Mouse (Mus musculus): ENCODE measurements at regions not wholly inside any gene's neighbourhood (a gene's known extent, or its start where the extent isn't known, plus 50 kb on each side); places are given as distances from the start of the nearest gene placed in this dataset.

DNA sequence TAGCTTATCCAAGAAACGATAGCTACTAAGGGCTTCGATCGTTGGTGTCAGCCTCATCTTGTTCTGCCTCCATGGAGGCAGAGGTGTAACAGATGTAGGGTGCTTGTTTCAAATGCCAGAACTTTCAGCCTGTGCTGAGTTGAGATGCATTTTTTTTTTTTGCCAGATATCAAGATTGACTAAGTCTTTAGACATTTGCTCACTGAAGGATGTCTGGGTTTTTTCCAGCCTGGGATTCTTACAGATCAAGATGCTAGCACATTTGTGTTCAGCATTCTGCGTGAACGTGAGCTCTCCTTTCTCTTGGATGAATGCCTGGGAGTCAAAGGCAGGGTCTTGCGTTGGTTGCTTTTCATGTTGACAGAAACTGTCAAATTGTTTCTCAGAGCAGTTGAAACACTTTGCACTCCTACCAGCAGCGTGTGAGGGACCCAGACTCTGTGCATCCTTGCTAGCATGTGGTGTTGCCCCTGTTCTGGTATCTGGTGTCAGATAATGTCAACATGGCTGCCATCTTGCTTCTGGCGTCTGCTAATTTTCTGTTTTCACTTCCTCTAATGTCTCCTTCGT lies 114.4 kb upstream of the Arl4c start:
- no peak overlapping the region for H3K27ac ChIP-seq (replicated peaks)
- no peaks in the 10 kb centered on the region for H3K9me3 ChIP-seq (replicated peaks)
- H3K4me1 ChIP-seq = peaks cover 19% of the 10 kb centered on the region
- no peaks in the 10 kb centered on the region for H3K27me3 ChIP-seq (ENCODE audit: low read depth, poor library complexity, severe bottlenecking)
- WGBS = 93% methylated on average over 9 of the region's 9 CpGs
- no peak overlapping the region for H3K4me3 ChIP-seq
- DNase-seq (ENCODE audit: low spot score) = no peak
- H3K36me3 ChIP-seq = no peaks in the 10 kb centered on the region

DNA sequence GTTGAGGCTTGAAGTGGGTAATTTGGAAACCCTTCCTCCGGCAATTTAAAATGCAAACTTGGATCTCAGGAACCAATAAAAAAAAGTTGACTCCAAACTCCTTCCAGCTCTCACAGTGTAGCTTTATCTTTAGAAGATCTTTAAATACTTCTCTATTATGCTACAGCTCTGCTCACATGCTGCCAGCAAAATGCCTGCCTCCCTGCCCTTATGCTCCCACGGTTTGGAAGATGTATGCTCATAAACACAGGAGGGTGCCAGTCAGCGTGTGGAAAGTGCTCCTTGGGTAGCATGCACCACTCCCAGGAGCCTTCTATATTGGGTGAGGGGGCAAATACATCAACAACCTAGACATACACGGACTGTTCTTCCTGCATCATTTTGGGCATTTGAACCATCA lies 123.2 kb upstream of the Arl4c start:
- H3K4me3 ChIP-seq = no peak overlapping the region
- no peak for DNase-seq (ENCODE audit: low spot score)
- WGBS = 89% methylated on average over 4 of the region's 4 CpGs
- H3K36me3 ChIP-seq = no peaks in the 10 kb centered on the region
- no peaks in the 10 kb centered on the region for H3K27me3 ChIP-seq (ENCODE audit: low read depth, poor library complexity, severe bottlenecking)
- no peaks in the 10 kb centered on the region for H3K4me1 ChIP-seq
- no peak overlapping the region for H3K27ac ChIP-seq (replicated peaks)
- H3K9me3 ChIP-seq (replicated peaks) = no peaks in the 10 kb centered on the region

DNA sequence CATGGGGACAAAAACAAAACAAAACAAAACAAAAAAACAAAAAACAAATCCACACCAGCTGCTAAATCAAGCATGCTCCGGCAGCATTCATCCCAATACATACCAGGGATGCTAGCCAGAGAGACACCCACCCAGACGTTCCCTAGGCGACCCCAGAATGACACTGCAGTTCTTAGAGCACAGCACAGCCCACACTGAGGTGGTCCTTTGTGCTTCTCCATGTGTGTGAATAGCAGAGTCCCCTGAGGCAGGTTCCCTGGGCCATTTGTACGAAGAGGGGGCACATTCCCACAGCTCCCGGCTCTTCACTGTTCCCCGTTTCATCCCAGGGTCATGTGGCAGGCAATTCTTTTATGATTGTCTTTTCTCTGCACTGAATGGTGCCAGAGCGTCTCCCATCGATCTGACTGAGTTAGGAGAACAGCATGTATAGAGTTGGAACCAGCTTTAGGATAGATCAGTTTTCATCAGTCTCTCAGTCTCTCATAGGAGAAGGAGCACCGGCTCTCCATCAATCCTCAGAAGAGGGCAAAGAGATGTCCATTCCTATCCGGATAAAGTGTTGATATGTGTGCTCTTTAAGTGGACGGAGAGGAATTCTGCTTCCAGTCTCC lies 136.7 kb upstream of the Arl4c start:
- no peaks in the 10 kb centered on the region for H3K27me3 ChIP-seq (ENCODE audit: low read depth, poor library complexity, severe bottlenecking)
- H3K27ac ChIP-seq (replicated peaks) = peak overlapping the region; percentile 90
- peaks cover 4% of the 10 kb centered on the region for H3K9me3 ChIP-seq (replicated peaks)
- peaks cover 33% of the 10 kb centered on the region for H3K4me1 ChIP-seq
- DNase-seq (ENCODE audit: low spot score) = peak; percentile 56
- no peaks in the 10 kb centered on the region for H3K36me3 ChIP-seq
- 29% methylated on average over 11 of the region's 11 CpGs for WGBS
- H3K4me3 ChIP-seq = no peak overlapping the region

DNA sequence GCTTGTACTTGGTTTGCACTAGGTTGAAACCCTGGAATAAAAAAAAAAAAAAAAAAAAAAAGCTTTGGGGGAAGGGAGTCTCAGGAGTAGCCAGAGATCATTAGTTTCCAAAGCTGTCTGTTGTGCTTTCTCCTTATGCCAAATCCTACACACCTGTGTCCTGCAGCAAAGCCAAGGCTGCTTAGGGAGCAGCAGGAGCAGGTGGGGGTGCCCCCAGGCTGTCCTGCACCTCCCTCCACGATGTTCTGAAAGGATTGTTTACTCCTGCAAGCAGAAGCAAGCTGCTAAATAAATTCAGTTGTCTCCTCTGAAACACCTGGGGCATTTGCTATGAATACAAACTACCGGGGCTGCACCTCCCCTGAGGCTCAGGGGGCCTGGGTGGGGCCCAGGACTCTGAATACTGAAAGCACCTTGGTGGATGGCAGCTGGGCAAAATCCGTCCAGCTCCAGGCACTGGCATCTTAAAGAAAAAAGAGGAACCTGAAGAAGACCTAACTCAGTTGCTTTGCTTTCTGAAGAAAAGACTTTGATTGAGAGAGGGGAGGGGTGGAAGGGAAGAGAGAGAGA lies 137.5 kb upstream of the Arl4c start:
- peaks cover 6% of the 10 kb centered on the region for H3K9me3 ChIP-seq (replicated peaks)
- no peak for DNase-seq (ENCODE audit: low spot score)
- 11% methylated on average over 3 of the region's 3 CpGs for WGBS
- H3K4me3 ChIP-seq = no peak overlapping the region
- H3K4me1 ChIP-seq = peaks cover 33% of the 10 kb centered on the region
- peak overlapping the region; percentile 90 for H3K27ac ChIP-seq (replicated peaks)
- no peaks in the 10 kb centered on the region for H3K27me3 ChIP-seq (ENCODE audit: low read depth, poor library complexity, severe bottlenecking)
- no peaks in the 10 kb centered on the region for H3K36me3 ChIP-seq

DNA sequence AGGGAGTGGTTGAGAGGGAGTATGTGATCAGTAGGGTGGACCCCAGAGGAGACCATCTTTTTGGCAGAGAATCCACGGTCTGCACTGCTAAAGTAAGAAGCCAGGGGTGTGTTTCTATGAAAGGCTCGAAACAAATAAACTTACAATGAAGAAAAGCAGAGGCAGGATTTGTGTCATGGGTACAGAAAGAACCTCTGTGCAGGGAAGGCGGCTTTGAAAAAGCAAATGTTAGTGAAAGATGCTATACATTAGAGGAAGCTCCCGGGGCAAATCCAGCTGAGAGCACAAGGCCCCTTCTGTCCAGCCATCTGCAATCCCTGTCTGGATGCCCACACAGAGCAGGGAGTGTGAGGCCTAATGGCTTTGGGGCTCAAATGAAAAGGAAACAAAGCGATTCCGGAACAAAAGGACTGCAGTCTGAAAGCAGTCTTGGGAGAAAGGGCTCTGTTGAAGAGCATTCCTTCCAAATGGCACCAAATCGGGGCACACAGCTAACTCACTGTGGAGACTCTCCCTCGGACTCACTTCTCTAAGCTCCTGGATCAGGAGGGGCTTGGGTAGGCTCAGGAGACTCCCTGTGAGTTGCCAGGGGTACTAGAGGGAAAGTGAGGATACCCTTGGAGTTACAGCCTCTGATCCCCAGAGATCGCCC lies 138.1 kb upstream of the Arl4c start:
- H3K4me1 ChIP-seq = peaks cover 33% of the 10 kb centered on the region
- no peaks in the 10 kb centered on the region for H3K27me3 ChIP-seq (ENCODE audit: low read depth, poor library complexity, severe bottlenecking)
- H3K4me3 ChIP-seq = no peak overlapping the region
- no peaks in the 10 kb centered on the region for H3K36me3 ChIP-seq
- 21% methylated on average over 9 of the region's 9 CpGs for WGBS
- peak overlapping the region; percentile 90 for H3K27ac ChIP-seq (replicated peaks)
- peaks cover 6% of the 10 kb centered on the region for H3K9me3 ChIP-seq (replicated peaks)
- DNase-seq (ENCODE audit: low spot score) = peak; percentile 56

DNA sequence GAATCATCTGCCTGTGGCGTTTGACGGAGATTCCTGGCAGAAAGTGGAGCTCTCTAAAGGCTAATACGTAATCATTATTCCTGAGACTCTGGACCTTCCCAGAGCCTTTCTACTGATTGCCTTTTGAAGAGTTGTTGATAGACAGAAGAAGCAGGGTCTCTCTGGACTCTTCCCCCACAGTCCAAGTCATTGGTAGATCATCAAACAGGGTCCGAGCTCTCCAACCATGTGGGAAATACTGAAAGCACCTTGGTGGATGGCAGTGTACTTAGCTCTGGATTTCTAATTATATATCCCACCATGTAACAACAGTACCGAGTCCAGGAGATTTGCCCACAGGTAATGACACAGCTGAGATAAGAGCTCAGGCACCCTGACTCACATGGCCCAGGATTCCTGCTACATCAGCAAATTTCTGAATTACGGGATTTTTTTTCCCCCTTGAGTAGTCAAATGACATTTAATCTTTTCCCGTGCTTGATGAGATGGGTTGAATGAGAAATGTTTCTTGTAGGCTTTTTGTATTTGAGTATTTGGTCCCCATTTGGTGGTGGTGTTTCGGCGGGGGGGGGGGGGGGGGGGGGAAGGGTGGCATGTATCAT lies 139.1 kb upstream of the Arl4c start:
- no peak overlapping the region for H3K4me3 ChIP-seq
- H3K27me3 ChIP-seq (ENCODE audit: low read depth, poor library complexity, severe bottlenecking) = no peaks in the 10 kb centered on the region
- peak overlapping the region; percentile 90 for H3K27ac ChIP-seq (replicated peaks)
- no peaks in the 10 kb centered on the region for H3K36me3 ChIP-seq
- WGBS = 83% methylated on average over 9 of the region's 9 CpGs
- no peak for DNase-seq (ENCODE audit: low spot score)
- peaks cover 6% of the 10 kb centered on the region for H3K9me3 ChIP-seq (replicated peaks)
- H3K4me1 ChIP-seq = peaks cover 33% of the 10 kb centered on the region

DNA sequence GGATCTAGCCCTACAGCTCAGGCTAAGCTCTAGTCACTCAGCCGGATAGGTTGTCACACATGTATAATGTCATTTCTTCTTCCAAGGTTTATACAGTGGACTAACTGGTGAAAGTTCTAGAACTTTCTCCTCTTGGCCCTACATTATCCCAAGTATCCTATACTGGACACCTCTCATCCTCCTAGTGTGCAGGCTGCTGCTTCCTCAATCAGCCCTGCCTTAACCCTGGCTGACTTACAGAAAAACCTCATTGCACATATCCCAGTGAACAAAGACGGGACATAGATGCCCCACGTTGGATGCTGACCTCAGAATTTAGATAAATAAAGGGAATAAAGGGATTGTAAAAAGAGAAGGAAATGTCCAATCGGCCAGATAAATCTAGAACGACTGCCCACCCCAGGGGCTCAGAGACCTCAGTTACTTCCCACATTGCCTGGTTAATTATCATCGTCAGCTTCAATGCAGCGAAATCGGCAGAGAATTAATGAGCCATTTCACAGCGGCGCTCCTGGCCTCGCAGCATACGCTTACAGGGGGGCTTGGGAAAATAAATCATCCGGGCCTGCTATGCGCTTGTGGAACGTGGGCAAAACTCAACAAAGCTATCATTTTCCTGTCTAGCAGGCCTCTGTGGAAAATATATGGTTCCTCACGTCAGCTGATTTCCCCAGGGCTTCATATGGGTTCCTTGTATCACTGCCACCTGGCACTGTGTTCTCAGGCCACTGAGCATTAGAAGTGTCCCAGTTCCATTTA lies 145.5 kb upstream of the Arl4c start:
- Histone ChIP-seq H3K27ac (replicated peaks) (0 out of 2 replicates have a peak overlapping the region, but pooled peaks have one; percentile 13), H3K36me3 (no peaks in the 10 kb centered on the region), H3K4me1 (no peaks in the 10 kb centered on the region), H3K4me3 (no peak overlapping the region), H3K9me3 (replicated peaks) (peaks cover 6% of the 10 kb centered on the region), H3K27me3 (ENCODE audit: low read depth, poor library complexity, severe bottlenecking) (no peaks in the 10 kb centered on the region)
- WGBS = 82% methylated on average over 16 of the region's 16 CpGs
- DNase-seq (ENCODE audit: low spot score) = no peak

DNA sequence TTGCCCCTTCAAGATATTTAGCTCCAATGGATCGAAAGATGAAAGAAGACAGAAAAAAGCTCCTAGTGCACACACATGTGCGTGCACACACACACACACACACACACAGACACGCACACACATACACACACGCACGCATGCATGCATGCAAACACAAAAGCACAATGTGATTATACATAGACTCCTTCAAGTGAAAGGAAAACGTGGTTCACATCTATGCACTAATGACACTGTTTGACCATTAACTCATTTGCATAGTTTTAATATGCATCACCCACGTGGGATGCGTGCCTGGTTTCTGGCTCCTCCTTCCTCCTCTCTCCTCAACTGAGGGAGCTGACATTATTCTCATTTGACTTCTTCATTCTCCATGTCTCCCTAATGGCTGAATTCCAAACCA lies 146.2 kb upstream of the Arl4c start:
- Histone ChIP-seq H3K4me1 (no peaks in the 10 kb centered on the region), H3K27me3 (ENCODE audit: low read depth, poor library complexity, severe bottlenecking) (no peaks in the 10 kb centered on the region), H3K27ac (replicated peaks) (no peak overlapping the region), H3K4me3 (no peak overlapping the region), H3K36me3 (no peaks in the 10 kb centered on the region), H3K9me3 (replicated peaks) (peaks cover 6% of the 10 kb centered on the region)
- no peak for DNase-seq (ENCODE audit: low spot score)
- 90% methylated on average over 8 of the region's 8 CpGs for WGBS

DNA sequence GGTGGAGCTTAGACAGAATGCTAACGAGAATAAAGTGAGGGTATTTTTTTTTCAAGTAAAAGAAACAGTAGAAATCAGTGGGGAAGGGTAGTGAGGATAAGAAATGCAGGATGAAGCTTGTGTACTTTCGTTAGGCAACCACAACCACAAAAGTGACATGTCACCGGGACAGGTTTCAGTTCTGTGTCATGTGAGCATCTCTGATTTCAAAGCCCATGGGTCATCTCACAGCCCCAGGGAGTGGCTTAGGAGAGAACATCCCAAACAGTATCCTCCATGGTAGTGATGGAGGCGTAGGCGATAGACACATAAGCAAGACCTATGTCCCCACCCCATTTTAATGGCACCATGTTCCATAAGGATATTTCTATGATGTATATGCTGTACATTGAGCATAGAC lies 147.4 kb upstream of the Arl4c start:
- no peaks in the 10 kb centered on the region for H3K27me3 ChIP-seq (ENCODE audit: low read depth, poor library complexity, severe bottlenecking)
- no peaks in the 10 kb centered on the region for H3K9me3 ChIP-seq (replicated peaks)
- H3K4me1 ChIP-seq = no peaks in the 10 kb centered on the region
- no peaks in the 10 kb centered on the region for H3K36me3 ChIP-seq
- 85% methylated on average over 5 of the region's 5 CpGs for WGBS
- DNase-seq (ENCODE audit: low spot score) = no peak
- H3K27ac ChIP-seq (replicated peaks) = no peak overlapping the region
- H3K4me3 ChIP-seq = no peak overlapping the region

DNA sequence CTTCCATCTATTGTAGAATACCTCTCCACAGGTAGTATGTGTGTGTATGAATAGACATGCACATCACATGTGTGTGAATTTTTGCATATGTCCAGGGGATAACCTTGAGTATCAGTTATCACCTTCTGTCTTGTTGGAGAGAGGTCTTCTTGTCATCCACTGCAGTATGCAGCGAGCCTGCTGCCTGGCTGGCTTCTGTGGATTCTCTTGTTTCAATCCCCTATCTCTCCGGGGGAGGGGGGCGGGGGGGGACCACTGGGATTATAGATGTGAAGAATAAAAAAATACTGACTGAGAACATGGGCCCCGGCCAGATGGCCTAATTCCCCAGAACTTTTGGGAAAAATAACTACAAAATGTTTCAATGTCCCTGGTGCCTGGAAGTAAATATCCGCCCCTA lies 149.9 kb upstream of the Arl4c start:
- no peaks in the 10 kb centered on the region for H3K36me3 ChIP-seq
- no peak overlapping the region for H3K27ac ChIP-seq (replicated peaks)
- H3K27me3 ChIP-seq (ENCODE audit: low read depth, poor library complexity, severe bottlenecking) = no peaks in the 10 kb centered on the region
- 89% methylated on average over 5 of the region's 5 CpGs for WGBS
- no peaks in the 10 kb centered on the region for H3K4me1 ChIP-seq
- H3K9me3 ChIP-seq (replicated peaks) = no peaks in the 10 kb centered on the region
- DNase-seq (ENCODE audit: low spot score) = no peak
- no peak overlapping the region for H3K4me3 ChIP-seq

DNA sequence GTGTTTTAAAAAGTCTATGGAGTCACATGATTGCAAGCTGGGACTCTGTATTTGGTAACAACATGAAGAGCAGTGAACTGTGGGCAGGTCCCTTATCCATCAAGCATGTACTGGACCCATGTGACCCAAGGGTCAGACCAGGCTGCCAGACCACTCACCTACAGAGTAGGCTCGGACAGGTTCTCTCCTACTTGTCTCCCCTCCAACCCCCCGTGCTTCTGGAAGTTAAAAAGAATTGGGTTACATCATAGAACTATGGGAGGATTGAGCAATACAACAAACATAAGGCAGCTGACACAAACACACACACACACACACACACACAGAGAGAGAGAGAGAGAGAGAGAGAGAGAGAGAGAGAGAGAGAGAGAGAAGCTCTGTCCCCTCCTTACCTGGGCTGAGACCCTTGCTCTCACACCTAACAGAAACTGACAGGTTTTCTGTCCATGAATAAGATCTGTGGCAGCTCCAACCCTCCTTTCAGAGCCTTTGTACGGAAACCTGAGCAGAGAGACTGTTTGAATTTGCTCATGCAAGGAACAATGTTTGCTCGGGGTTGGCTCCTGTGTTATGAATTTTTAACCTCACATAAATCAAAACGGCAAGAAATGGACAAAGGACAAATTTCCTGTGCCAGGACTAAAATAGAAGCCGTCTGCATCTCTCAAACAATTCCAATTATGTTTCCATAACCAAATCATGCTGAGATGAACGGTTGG lies 159.0 kb upstream of the Arl4c start:
- 82% methylated on average over 7 of the region's 7 CpGs for WGBS

DNA sequence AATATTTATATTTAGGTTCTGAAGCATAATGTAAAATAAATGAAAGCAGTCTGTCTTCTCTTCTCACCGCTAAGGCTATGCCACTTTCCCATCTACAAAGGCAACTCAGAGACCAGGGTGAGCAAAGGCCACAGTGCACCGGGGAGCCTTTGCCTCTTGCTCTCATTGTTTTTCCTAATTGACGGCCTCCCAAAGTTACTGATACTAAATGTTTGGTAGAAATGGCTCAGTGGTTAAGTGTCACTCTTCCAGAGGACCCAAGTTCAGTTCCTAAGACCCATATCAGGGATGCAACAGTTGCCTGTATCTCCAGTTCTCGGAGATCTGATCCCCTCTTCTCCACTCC lies 159.5 kb upstream of the Arl4c start:
- H3K9me3 ChIP-seq (replicated peaks) = no peaks in the 10 kb centered on the region
- H3K4me3 ChIP-seq = no peak overlapping the region
- H3K36me3 ChIP-seq = no peaks in the 10 kb centered on the region
- no peaks in the 10 kb centered on the region for H3K27me3 ChIP-seq (ENCODE audit: low read depth, poor library complexity, severe bottlenecking)
- 79% methylated on average over 4 of the region's 4 CpGs for WGBS
- DNase-seq (ENCODE audit: low spot score) = no peak
- 0 out of 2 replicates have a peak, but pooled peaks cover 6% of the 10 kb centered on the region for H3K4me1 ChIP-seq
- H3K27ac ChIP-seq (replicated peaks) = no peak overlapping the region

More for the DNA sequence above, 159.0 kb upstream of the Arl4c start:
- H3K36me3 ChIP-seq = no peaks in the 10 kb centered on the region
- no peaks in the 10 kb centered on the region for H3K27me3 ChIP-seq (ENCODE audit: low read depth, poor library complexity, severe bottlenecking)
- H3K4me1 ChIP-seq = 0 out of 2 replicates have a peak, but pooled peaks cover 6% of the 10 kb centered on the region
- DNase-seq (ENCODE audit: low spot score) = no peak
- H3K27ac ChIP-seq (replicated peaks) = no peak overlapping the region
- no peaks in the 10 kb centered on the region for H3K9me3 ChIP-seq (replicated peaks)
- H3K4me3 ChIP-seq = no peak overlapping the region

All from midbrain, embryonic 10.5 days (tissue).